Mouse (Mus musculus): ENCODE measurements around the gene Ankdd1b. TPM values are rescaled to one million over a fixed set of nuclear protein-coding genes. Genes with fewer than 3 reads are reported as not detected.

Ankdd1b gene
- polyA plus RNA-seq, 1 experiment from 2014 or later: not detected

Other genes with a start within 250 kb of the Ankdd1b start
- 20.0 and 25.4 TPM in 2 replicates for gene Poc5, start 82.9 kb downstream of the Ankdd1b start, polyA plus RNA-seq (2014; fragmentation: Nextera tagmentation; extraction: Ambion mirVana)
- not detected in 2 replicates for gene Gm17622, start 19.5 kb upstream of the Ankdd1b start, polyA plus RNA-seq (2014; fragmentation: Nextera tagmentation; extraction: Ambion mirVana)
- 4.3 and 6.7 TPM in 2 replicates for gene Polk, start 71.4 kb upstream of the Ankdd1b start, polyA plus RNA-seq (2014; fragmentation: Nextera tagmentation; extraction: Ambion mirVana)
- gene Col4a3bp, start 71.4 kb upstream of the Ankdd1b start, polyA plus RNA-seq (2014; fragmentation: Nextera tagmentation; extraction: Ambion mirVana): 9.1 and 9.8 TPM in 2 replicates
- gene Hmgcr, start 199.7 kb upstream of the Ankdd1b start, polyA plus RNA-seq (2014; fragmentation: Nextera tagmentation; extraction: Ambion mirVana): 172 and 226 TPM in 2 replicates

Measured in midbrain, embryonic 14.5 days (tissue).